Mouse (Mus musculus) hindbrain, embryonic 11.5 days (tissue): ENCODE data around the gene Map6. TPM values are rescaled to one million over a fixed set of nuclear protein-coding genes. Genes with fewer than 3 reads are reported as not detected.

Experiments
- ATAC-seq: fragments of 200-750 bp; cut with Nextera tagmentation; 2 replicates; pipeline ENCODE4 v1.8.0; 2017; ENCODE audit warnings: mild to moderate bottlenecking, moderate TSS enrichment, moderate library complexity; ENCODE audit not compliant: low FRiP score
- DNase-seq: peaks from one replicate; pipeline ENCODE4 v3.0.0-alpha.2; 2015; ENCODE audit warnings: low spot score
- H3K27ac ChIP-seq: fragments of 300-500 bp; sonication (generic); 2 replicates; pipeline ENCODE4 v1.5.1; 2014; ENCODE audit warnings: mild to moderate bottlenecking, low read depth, low read length
- H3K27me3 ChIP-seq: fragments of 300-500 bp; sonication (generic); 2 replicates; pipeline ENCODE4 v1.6.1; 2014; ENCODE audit warnings: mild to moderate bottlenecking, low read length, moderate library complexity, mixed read lengths; ENCODE audit not compliant: control insufficient read depth, insufficient read depth
- H3K36me3 ChIP-seq: fragments of 300-500 bp; sonication (generic); 2 replicates; pipeline ENCODE4 v1.6.1; 2014; ENCODE audit warnings: mild to moderate bottlenecking, low read length, moderate library complexity, mixed read lengths; ENCODE audit not compliant: control insufficient read depth, insufficient read depth
- H3K4me1 ChIP-seq: fragments of 300-500 bp; sonication (generic); replicated peaks from 2 replicates; pipeline ENCODE4 v1.6.1; 2014; ENCODE audit warnings: low read length, mixed read lengths; ENCODE audit not compliant: control insufficient read depth, insufficient read depth
- H3K4me2 ChIP-seq: fragments of 300-500 bp; sonication (generic); replicated peaks from 2 replicates; pipeline ENCODE4 v1.6.1; 2014; ENCODE audit warnings: mild to moderate bottlenecking, low read depth, low read length
- H3K4me3 ChIP-seq: fragments of 300-500 bp; sonication (generic); 2 replicates; pipeline ENCODE4 v1.5.1; 2014; ENCODE audit warnings: low read depth, low read length
- H3K9ac ChIP-seq: fragments of 300-500 bp; sonication (generic); 2 replicates; pipeline ENCODE4 v1.6.1; 2014; ENCODE audit warnings: low read depth, low read length
- H3K9me3 ChIP-seq: fragments of 300-500 bp; sonication (generic); 2 replicates; pipeline ENCODE4 v1.6.1; 2016; ENCODE audit warnings: low read length; ENCODE audit not compliant: control insufficient read depth
- WGBS: fragments of 180-500 bp; shearing (Covaris S2); extraction: QIAGEN DNeasy Blood & Tissue Kit; methylation state at CpG from one replicate; pipeline ENCODE4 v1.1.7; 2014; 5-methylcytosine and 5-hydroxymethylcytosine counted together
- polyA plus RNA-seq: library from polyadenylated mRNA; unstranded; fragments of >200 nt; fragmentation: Nextera tagmentation; extraction: Ambion mirVana; gene quantifications from 2 replicates; pipeline ENCODE4 v1.2.1, GENCODE M21; 2014

The Map6 gene
- 49.6 and 51.8 TPM in 2 replicates for polyA plus RNA-seq

DNA sequence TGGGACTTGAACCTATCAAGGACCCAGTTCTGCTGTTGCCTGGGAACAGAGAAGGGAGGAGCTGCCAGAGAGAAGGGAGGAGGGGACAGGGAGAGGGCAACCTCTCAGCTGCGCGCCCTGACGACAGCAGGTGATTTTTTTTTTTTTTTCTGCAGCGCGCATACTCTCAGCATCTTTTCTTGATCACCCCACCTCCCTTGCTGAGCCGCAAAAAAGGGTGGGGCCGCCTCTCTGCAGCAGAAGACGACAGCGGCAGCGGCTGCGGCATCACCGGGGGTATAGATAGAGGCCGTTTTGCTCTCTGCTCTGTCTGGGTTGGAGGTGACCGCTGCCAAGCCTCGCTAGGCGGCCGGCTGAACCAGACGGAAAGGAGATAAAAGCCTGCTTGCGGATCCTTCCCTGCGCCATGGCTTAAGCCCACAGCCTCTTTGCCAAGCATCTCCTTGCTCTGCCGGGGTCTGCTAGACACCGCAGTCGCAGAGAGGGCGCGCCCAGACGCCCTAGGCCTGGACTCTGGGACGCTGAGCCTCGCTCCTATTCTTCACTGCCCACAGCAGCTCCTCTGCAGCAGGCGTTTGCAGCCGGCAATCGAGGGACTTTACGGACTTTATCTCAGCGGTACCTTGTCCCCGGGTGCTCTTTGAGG, at the start of gene Map6:
Gene Map6, plus strand, starts transcription at position 197 of the 646 bp plus-strand sequence.
- Histone ChIP-seq H3K36me3 (no peaks in the 10 kb centered on the region), H3K4me2 (peak within 1 kb of the TSS; percentile 97), H3K27ac (peak within 1 kb of the TSS; percentile 86), H3K4me1 (peaks cover 7% of the 10 kb centered on the region), H3K9ac (peak within 1 kb of the TSS; percentile 68), H3K27me3 (0 out of 2 replicates have a peak, but pooled peaks cover 2% of the 10 kb centered on the region), H3K9me3 (no peaks in the 10 kb centered on the region), H3K4me3 (peak within 1 kb of the TSS; percentile 83)
- 2% methylated on average over 34 of the region's 34 CpGs for WGBS
- ATAC-seq (peak; percentile 73), DNase-seq (peak; percentile 73)

DNA sequence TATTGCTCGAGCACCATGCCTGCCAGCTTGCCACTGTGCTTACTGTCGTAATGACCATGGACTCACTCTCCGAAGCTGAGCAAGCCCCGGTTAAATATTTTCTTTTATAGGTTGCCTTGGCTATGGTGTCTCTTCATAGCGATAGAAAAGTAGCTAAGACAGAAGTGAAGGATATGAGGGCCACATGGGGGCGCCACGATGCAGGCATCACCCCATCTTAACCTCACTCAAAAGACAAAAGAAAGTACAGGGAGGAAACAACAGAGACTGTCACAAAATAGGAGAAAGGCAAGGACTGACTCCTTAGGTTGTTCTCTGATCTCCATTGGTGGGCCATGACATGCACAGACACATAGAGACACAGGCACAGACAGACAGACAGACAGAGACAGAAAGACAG, 43.0 kb upstream of the Map6 start:
- no peak overlapping the region for H3K27ac ChIP-seq
- 68% methylated on average over 7 of the region's 7 CpGs for WGBS
- H3K9me3 ChIP-seq: no peaks in the 10 kb centered on the region
- no peak overlapping the region for H3K9ac ChIP-seq
- no peaks in the 10 kb centered on the region for H3K36me3 ChIP-seq
- H3K27me3 ChIP-seq: no peaks in the 10 kb centered on the region
- DNase-seq (no peak), ATAC-seq (no peak)
- H3K4me2 ChIP-seq: no peak overlapping the region
- no peaks in the 10 kb centered on the region for H3K4me1 ChIP-seq
- H3K4me3 ChIP-seq: no peak overlapping the region

DNA sequence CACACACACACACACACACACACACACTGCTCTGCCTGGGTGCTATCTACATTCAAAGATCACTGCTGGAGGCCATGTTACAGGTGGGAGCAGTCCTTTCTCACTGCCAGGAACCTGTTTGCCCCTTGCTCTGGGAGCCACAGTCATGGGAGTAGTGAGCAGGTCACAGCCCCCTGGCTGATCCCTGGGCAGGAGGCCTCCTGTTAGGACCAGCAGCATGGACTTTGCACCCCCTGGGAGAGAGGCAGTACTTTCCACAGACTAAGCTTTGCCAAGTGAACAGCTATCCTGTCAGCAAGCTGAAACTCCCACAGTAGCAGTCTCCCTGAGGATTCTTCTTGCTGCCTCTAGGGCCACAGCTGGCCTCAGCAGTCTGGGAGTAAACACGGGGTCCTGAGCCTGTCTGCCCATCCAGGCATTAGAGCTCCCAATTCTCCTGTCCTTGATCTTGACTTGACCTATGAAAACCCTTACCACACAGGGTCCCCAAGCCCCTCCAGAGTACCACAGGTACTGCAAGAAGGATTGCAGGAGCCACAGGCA, 42.5 kb upstream of the Map6 start:
- Histone ChIP-seq H3K9me3 (no peaks in the 10 kb centered on the region), H3K4me2 (no peak overlapping the region), H3K27me3 (no peaks in the 10 kb centered on the region), H3K4me1 (no peaks in the 10 kb centered on the region), H3K36me3 (no peaks in the 10 kb centered on the region), H3K9ac (no peak overlapping the region), H3K4me3 (no peak overlapping the region), H3K27ac (no peak overlapping the region)
- no peak for DNase-seq
- whole genome bisulfite sequencing: 42% methylated on average over 1 of the region's 1 CpGs
- no peak for ATAC-seq

DNA sequence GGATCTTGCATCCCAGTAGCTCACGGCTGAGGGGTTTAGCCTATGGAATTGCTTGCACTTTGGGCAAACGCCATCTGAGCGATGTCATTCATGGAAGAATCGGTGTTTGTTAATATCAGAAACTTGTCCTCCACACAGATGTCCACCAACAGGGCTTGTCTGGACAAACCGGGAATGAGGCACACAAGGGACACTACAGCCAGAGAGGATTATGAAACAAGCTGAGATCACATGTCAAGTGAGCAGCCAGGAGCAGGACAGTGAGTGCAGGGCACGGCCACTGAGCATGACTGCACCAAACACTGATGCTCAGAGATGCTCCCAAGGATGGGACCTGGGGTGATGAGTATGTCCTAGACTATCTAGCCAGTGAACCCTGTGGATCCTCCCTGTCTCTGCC, 41.8 kb upstream of the Map6 start:
- Histone ChIP-seq H3K27me3 (no peaks in the 10 kb centered on the region), H3K9me3 (no peaks in the 10 kb centered on the region), H3K36me3 (no peaks in the 10 kb centered on the region), H3K4me3 (no peak overlapping the region), H3K4me1 (no peaks in the 10 kb centered on the region), H3K4me2 (no peak overlapping the region), H3K9ac (no peak overlapping the region), H3K27ac (no peak overlapping the region)
- DNase-seq (no peak), ATAC-seq (no peak)
- 86% methylated on average over 6 of the region's 6 CpGs for WGBS

DNA sequence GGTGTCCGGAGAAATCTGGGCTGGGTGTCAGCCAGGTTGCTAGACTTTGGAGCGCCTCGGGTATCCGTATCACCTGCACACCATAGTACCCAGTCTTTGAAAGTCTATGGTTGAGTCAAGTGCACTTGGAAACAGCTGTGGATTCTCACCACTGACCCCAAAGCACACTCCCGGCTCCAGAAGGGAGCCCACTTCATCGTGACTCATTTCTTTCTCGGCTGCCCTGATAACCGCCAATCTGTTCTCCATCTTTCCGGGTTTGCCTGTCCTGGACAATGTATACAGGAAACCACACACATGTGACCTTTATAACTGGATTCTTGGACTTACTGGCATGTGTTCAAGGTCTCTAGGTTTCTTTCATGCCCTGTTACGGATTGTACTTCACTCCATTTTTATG, 40.6 kb upstream of the Map6 start:
- H3K4me2 ChIP-seq: no peak overlapping the region
- DNase-seq (no peak), ATAC-seq (no peak)
- no peaks in the 10 kb centered on the region for H3K36me3 ChIP-seq
- no peaks in the 10 kb centered on the region for H3K27me3 ChIP-seq
- H3K27ac ChIP-seq: no peak overlapping the region
- no peak overlapping the region for H3K9ac ChIP-seq
- no peaks in the 10 kb centered on the region for H3K4me1 ChIP-seq
- WGBS: 91% methylated on average over 10 of the region's 10 CpGs
- H3K4me3 ChIP-seq: no peak overlapping the region
- no peaks in the 10 kb centered on the region for H3K9me3 ChIP-seq

DNA sequence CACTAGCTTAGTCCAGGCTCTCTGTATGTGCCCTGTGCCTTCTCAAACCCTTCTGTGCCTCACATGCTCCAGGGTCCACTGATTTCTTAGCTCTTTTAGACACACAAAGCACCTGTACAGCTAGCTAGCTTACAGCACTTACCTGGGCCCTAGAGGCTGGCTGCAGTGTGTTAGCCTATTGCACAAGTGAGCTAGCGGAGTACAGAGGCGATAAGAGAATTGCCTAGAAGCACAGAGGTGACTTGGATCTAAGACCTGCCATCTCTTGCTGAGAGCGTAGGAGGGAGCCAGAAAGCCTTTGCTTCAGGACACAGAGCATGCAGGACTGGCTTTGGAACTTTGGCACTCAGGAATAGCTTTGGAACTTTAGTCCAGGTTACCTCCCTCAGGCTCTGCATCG, 40.0 kb upstream of the Map6 start:
- H3K4me3 ChIP-seq: no peak overlapping the region
- H3K9me3 ChIP-seq: no peaks in the 10 kb centered on the region
- ATAC-seq (no peak), DNase-seq (no peak)
- H3K4me1 ChIP-seq: no peaks in the 10 kb centered on the region
- no peak overlapping the region for H3K4me2 ChIP-seq
- H3K9ac ChIP-seq: no peak overlapping the region
- 98% methylated on average over 4 of the region's 4 CpGs for WGBS
- no peaks in the 10 kb centered on the region for H3K36me3 ChIP-seq
- no peaks in the 10 kb centered on the region for H3K27me3 ChIP-seq
- H3K27ac ChIP-seq: no peak overlapping the region

DNA sequence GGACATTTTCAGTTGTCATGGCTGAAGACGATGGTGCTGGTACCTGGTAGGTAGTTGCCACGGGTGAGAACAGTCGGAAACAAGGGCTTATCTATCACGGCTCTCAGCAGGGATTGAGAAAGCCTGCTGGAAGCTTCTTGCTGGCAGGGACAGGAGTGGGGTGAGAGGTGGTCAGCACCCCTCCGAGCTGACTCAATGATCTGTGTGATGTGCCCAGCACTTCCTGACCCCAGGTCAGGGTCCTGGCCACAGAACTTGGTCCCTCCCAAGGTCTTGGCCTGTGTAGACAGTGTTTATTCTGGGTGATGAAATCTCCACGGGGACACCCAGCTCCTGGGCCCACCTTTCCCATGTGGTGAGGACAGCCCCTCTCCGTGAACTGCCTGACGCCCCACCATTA, 38.4 kb upstream of the Map6 start:
- 71% methylated on average over 8 of the region's 8 CpGs for WGBS
- no peaks in the 10 kb centered on the region for H3K36me3 ChIP-seq
- no peaks in the 10 kb centered on the region for H3K4me1 ChIP-seq
- ATAC-seq (no peak), DNase-seq (no peak)
- no peak overlapping the region for H3K4me2 ChIP-seq
- no peaks in the 10 kb centered on the region for H3K9me3 ChIP-seq
- H3K9ac ChIP-seq: no peak overlapping the region
- H3K4me3 ChIP-seq: no peak overlapping the region
- H3K27ac ChIP-seq: no peak overlapping the region
- no peaks in the 10 kb centered on the region for H3K27me3 ChIP-seq

DNA sequence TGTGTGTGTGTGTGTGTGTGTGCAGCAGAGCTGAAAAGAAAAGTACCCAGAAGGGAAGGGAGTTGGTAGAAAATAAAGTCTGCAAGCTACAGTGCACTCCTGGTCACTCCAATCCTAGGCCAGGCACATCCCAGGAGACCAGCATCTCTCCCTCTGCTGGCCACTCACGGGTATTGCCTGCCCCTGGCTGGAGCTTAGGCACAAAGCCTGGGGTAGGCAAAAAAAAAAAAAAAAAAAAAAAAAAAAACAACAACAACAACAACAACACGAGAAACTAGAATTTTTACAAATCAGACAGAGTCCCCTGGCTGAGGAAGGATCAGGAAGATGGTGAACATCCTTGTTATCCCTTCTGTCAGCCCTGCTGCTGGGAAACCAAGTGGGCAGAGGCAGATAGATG, 37.8 kb upstream of the Map6 start:
- H3K27ac ChIP-seq: no peak overlapping the region
- no peak for ATAC-seq
- no peak overlapping the region for H3K4me2 ChIP-seq
- DNase-seq: peak; percentile 81
- no peaks in the 10 kb centered on the region for H3K4me1 ChIP-seq
- H3K9ac ChIP-seq: no peak overlapping the region
- H3K27me3 ChIP-seq: no peaks in the 10 kb centered on the region
- H3K36me3 ChIP-seq: no peaks in the 10 kb centered on the region
- no peak overlapping the region for H3K4me3 ChIP-seq
- WGBS: 25% methylated on average over 2 of the region's 2 CpGs
- H3K9me3 ChIP-seq: no peaks in the 10 kb centered on the region

DNA sequence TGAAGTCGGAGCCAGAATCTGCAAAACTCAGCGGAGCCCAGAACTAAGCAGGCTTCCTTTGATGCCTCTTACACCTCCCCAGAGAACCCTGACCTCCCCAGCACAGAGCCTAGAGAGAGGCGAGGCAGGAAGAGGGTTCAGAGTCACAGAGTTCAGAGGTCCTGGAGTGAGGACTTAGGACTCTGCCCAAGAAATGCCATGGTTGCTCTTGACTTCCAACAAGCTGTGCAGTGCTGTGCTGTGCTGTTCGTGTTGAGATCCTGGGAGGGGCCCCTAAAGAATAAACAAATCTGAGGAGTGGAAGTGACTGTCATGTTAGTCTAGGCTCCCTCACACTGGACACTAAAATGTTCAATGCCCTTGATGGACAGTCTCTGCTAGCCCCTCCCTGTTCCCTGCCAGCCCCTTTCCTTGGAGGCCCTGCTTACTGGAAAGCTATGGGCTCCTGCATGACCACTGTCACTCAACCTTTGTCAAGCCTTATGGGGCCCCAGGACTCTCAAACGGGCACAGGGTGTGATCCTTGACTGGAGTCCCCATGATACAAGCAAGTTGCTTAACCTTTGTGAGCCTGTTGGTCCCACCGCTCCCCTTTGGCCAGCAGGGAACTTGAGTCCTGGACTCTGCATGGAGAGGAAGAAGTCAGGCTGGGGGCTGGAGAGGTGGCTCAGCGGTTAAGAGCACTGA, 37.0 kb upstream of the Map6 start:
- Histone ChIP-seq H3K4me2 (no peak overlapping the region), H3K9me3 (no peaks in the 10 kb centered on the region), H3K4me1 (no peaks in the 10 kb centered on the region), H3K27ac (no peak overlapping the region), H3K36me3 (no peaks in the 10 kb centered on the region), H3K4me3 (no peak overlapping the region), H3K27me3 (no peaks in the 10 kb centered on the region), H3K9ac (no peak overlapping the region)
- no peak for DNase-seq
- whole genome bisulfite sequencing: 68% methylated on average over 7 of the region's 7 CpGs
- no peak for ATAC-seq
